Mouse (Mus musculus) heart, adult 2 months (tissue): ENCODE measurements around the gene Hnrnpul2.

ENCODE experiments used
- CTCF ChIP-seq: fragments of 200-600 bp; IDR thresholded peaks from 2 replicates; pipeline ENCODE4 v1.8.1; 2022; ENCODE audit warnings: antibody characterized with exemption, mild to moderate bottlenecking, moderate library complexity
- EP300 ChIP-seq: fragments of 200-500 bp; IDR thresholded peaks from 2 replicates; pipeline ENCODE4 v1.6.1; 2011; ENCODE audit warnings: low read depth, low read length, control low read depth; ENCODE audit not compliant: insufficient read depth
- POLR2A ChIP-seq: fragments of 200-500 bp; IDR thresholded peaks from 2 replicates; pipeline ENCODE4 v1.6.1; 2011; ENCODE audit warnings: mild to moderate bottlenecking, low read depth, low read length, control low read depth; ENCODE audit not compliant: insufficient read depth

DNA sequence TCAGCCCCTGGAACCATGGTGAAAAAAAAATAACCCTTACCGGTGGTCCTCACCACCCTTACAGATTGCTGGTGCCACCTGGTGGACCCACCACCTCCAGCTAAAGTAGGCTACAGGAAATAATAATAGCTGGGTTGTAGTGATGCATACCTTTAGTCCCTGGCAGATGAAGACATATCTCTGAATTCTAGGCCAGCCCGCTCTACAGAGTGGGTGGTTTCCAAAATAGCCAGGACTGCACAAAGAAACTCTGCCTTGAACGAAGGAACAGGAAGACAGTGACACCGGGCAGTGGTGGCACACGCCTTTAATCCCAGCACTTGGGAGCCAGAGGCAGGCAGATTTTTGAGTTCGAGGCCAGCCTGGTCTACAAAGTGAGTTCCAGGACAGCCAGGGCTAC, 44.5 kb downstream of the Hnrnpul2 start:
- TF ChIP-seq CTCF, result no peak
- TF ChIP-seq EP300, result no peak
- TF ChIP-seq POLR2A, result no peak
